Mouse (Mus musculus) CD8-positive naive resting alpha-beta T cell, adult 2 months (primary cell): ENCODE data around the gene Gm10282.

Experiments
- DNase-seq, 2 experiments: peaks; one replicate each; pipeline ENCODE4 v3.0.0; 2022; ENCODE audit warnings: low read depth in 2 of 2, low spot score in 2 of 2

Gm10282 gene

DNA sequence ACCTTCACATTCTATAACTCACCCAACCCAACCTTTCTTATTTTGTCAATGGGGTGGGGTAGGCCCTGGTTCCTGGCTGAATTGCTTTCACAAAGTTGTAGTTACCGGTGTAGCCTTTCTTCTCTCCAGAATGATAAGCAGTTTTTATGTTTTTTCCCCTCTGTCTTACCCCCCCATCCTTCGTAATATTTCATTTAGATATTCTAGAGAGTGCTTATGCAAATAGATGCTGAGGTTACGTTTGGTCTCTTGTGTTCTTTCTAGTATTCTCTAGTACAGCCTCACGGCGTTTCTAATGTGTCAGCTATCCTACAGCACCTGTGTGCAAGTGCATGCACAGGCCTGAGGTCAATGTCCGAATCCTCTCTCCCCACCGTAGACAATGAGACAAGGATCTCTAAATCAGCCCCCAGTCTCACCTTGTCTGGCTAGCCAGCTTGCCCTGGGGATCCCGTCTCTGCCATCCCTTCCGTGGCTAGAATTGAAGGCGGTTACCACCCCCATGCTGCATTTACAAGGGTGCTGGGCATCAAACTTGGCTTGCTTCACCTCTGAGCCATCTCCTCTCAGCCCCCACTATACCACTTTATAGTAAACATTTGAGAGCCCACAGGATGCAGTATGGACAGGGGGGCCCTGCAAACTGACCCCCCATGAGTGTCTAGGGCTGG lies 19.1 kb upstream of the Gm10282 start:
- peak in 1 of 2 experiments; percentile 22 for DNase-seq

DNA sequence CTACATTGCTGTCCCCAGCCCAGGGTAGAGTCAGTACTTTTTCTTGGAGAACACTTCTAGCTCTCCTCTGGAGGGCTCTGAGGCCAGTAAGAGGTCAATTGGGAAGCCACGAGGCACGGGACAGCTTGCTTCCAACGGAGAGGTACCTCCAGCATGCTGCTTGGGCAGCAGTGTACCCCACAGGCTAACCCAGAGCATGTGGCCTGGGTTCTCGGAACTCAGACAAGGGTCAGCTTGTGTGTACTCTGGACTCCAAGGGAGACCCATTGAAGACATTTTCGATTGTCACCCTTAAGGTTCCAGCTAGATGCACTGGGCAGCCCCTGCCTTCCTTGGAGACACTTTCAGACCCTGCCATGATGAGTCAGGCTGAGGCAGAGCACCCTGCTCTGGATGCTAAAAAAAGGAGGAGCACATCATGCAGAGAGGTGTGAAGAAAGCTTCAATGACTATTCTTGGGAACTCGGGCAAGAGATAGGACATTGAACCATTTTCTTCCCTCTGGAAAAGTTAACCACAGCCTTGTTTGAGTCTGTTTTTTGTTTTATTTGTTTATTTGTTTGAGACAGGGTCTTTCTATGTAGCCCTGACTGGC lies 18.2 kb upstream of the Gm10282 start:
- DNase-seq: peak; percentile 37 to 44

DNA sequence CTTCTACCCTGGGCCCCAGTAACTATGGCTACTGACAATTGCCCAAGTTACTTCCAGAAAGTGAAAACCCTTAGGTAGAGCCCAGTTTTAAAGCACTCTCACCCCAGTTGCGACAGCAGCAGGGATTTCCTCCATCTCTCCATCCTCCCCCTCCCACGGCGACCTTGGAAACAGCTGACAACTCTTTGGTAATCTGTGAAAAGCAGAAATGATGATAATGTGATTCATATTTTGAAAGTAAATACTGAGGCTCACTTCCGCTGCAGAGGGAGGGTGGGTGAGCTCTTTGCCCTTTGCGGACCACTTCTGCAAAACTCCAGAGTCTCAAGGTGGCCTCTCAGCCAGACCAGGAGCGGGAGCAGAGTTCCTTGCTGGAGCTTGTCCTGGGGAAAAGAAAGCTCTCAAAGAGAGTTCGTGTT lies 17.4 kb upstream of the Gm10282 start:
- DNase-seq: peak; percentile 63 to 70

DNA sequence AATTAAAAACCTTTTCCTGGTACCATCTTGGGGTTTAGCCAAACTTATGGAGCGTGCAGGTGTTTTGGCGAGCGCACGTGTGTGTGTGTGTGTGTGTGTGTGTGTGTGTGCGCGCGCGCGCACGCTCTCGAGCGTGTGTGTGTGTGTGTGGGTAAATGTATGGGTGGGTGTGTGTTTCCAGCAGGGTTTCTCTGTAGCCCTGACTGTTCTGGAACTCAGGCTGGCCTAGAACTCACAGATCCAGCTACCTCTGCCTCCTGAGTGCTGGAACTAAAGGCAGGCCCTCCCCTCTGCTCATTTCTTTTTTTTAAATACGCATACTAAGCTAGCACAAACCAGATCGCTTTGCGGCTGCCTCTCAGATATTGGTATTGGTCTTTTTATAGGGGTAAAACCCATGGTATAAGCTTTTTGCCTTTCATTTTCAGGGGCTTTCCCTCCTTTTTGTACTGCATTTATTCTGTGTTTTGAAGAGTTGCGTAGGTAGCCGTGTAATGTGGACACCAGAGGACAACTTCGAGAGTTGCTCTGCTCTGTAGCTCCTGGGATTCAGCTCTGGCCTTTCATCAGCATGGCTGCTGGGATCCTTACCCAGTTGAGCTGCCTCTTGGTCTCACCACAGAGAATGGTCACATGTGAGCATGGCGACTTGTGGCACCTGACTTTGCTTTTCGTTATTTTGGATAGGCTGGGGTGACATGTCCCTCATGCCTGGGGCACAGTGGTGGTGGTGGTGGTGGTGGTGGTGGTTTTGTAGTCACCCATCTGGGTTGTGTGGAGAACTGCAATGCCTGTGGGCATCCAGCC lies 16.8 kb upstream of the Gm10282 start:
- DNase-seq: peak; percentile 74

DNA sequence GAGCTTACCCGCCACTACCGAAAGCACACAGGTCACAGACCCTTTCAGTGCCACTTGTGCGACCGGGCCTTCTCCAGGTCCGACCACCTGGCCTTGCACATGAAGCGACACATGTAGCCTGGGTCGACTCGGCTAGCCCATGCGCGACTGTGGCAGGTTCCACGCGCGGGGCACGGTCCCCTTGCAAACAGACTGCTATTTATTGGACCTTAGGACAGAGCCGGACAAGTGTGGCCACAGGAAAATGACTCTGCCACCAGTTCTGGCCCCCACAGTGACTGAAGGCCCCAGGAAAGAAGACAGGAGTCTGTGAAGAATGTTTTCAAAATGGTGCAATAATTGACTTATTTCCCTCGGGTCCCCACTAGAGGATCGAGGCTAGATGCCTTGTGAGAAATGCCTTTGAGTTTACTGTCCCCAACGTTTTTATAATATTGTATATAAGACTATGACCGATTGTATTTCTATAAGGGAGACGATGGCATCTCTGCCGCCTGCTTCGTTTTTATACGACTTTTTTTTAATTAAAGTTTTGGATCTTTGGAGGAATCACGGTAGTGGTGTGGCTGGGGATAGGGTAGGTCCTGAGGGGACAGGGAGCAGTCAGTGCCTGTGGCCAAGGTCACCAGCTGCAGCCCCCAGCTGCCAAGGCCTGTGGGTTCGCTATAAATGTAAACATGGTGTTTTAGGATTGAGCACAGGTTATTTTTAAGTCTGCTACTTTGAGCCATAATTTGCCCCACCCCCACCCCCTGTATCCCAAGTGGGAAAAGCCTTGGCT lies 15.9 kb upstream of the Gm10282 start:
- DNase-seq: peak; percentile 37 to 48

DNA sequence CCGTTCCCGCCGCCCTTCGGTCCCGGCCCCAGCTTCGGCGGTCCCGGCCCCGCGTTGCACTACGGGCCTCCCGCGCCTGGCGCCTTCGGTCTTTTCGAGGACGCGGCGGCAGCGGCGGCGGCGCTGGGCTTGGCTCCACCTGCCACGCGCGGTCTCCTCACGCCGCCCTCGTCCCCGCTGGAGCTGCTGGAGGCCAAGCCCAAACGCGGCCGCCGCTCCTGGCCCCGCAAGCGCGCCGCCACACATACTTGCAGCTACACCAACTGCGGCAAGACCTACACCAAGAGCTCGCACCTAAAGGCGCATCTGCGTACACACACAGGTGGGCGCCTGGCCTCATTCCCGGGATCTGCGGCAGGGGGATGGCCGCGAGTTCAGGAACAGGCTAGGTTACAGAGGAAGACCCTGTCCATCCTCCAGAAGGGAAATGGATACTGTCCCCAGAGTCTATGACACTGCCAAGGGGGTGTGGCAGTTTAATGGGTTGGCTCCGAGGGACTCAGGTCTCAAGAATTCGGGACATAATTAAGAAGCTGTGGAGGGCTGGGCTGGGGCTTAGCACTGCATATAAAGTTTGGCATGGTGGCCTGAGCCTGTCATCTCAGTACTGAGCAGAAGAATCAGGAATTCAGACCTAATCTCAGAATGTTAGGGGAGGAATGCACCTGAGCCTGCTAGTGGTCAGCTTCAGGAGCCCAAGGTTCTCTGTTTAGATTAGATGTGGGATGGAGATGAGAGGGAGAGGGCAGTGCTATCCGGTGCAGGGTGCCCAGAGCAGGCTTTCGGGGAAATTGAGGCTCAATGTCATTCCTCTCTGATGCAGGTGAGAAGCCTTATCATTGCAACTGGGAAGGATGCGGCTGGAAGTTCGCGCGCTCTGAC lies 15.1 kb upstream of the Gm10282 start:
- peak; percentile 53 to 54 for DNase-seq

DNA sequence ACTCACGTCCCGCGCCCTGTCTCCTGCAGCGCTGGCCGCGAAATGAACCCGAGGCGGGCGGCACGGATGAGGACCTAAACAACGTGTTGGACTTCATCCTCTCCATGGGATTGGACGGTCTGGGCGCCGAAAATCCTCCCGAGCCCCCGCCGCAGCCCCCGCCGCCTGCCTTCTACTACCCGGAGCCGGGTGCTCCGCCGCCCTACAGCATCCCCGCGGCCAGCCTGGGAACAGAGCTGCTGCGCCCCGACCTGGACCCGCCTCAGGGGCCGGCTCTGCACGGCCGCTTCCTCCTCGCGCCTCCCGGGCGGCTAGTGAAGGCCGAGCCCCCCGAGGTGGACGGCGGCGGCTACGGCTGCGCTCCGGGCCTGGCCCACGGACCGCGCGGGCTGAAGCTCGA lies 14.3 kb upstream of the Gm10282 start:
- DNase-seq: no peak

DNA sequence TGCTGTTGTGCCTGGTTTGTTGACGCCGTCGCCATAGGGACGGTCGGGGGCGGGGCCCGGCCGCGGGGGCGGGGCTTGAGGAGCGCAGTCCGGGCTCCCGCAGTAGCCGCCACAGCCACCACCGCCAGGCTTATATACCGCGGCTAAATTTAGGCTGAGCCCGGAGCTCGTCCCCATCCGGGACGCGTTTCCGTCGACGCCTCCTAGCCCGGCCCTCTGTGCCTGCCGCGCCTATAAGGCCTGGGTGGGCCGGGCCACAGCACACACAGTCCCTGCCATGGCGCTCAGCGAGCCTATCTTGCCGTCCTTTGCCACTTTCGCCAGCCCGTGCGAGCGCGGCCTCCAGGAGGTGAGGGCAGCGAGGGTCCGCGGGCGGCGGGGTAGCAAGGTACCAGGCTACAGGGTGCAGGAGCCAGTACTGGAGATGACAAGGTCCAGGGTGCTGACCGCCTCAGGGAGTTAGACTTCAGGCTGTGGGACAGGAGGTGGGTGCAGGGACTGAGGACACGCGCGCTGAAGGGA lies 13.8 kb upstream of the Gm10282 start, which contains the start of gene Klf2:
Gene Klf2, plus strand, starts transcription at position 233 of the 522 bp plus-strand sequence.
- DNase-seq: peak; percentile 100

DNA sequence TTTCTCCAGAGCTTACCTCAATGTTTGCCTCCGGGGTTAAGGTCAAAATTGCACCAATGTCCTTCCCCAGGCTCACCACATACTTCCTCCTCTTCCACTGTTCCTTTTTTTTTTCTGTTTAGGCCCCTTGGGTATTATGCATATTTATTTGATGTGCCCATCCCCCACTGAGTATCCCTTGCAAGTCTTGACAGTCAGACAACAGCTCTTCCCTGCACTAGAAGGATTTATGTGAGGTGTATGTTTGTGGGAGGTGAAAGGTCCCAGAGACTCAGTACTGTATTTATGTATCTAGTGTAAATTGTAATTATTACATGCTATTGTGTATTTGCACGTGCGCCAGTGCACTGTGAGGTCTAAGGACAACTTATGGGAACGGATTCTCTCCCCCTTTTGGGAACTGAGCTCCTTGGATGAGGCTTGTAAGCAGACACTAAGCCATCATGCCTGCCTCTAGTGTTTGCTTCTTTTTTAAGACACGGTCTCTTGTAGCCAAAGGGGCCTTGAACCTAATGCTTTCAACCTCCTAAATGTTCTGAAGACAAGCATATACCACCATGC lies 12.8 kb upstream of the Gm10282 start:
- no peak for DNase-seq

DNA sequence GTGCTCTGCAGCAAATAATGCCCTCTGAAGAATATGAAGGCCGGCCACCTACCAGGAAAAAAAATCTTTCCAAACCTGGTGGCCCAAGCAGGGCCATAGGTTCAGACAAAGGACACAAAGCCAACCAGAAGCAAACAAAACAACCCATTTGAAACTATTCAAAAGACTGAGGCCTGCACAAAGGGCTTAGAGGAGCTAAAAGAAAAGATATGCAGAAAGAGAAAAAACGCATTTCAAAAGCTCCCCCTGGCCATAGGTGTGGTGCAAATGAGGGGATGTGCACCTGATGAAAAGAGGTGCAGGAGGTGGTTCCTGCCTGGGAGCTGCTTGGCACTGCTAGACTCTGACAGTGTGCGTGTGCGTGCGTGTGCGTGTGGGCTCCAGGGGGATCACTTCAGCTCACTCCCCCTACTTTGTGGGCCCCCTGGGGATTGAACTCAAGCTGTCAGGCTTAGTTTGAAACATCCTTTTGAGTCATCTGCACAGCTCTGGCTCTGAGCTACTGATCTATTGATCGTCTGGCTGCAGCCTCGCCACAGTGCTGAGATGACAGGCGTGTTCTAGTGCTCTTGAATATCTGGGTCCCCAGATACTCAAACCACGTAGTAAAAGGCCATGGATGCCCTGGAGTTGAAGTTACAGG lies 11.1 kb upstream of the Gm10282 start:
- no peak for DNase-seq

DNA sequence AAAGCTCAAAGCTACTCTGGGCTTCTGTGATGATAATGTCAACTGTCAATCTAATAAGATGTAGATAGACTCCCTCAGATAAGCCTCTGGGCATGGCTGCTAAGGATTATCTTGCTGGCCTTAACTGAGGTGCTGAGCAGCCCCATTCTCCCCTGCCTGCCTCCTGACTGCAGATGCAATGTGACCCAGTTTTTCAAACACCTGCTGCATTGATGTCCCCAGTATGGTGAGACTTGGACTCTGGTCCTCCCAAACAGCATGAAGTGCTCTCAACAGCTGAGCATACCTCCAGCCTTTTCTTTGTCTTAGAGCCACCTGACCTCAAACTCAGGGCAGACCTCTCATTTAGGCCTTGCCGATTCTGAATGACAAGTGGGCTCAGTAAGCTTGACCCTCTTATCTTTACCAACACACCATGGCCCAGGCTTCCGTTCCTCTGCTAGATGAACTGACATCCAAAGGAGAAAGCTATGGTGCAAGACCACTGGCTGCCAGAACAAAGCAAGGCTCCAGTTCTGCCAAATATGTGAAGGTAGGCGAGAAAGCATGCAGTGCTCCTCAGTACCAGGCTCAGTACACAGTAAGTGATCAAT lies 8.0 kb upstream of the Gm10282 start:
- DNase-seq: no peak

DNA sequence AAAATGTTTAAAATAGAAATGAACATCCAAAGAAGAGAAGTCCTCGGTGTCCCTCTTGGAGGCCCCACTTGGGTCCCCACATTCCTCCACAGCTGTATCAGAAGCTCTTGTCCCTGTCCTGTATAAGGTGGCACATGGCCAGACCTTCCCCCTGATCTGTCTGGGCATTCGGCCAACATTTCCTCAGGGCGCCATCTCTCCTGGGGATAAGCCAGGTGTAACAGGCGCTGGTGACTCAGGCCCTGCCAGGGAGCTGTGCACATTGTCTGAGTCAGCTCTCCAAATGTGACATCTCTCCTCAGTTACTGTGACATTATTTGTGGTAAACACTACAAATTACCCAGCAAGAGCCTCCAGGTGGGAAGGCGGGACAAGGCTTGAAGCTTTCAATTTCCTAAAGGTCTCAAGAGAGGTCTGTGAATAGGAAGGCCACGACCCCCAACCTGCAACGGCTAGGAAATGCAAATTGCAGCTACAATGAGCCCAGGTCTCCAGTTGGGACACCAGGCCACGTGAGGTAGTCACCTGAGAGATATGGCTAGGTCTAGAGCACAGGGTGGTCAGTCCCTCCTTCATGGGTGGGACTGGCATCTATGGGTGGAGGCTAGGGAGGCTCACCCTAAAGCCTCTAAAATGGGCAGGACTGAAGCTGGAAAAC lies 5.9 kb upstream of the Gm10282 start:
- DNase-seq: no peak

DNA sequence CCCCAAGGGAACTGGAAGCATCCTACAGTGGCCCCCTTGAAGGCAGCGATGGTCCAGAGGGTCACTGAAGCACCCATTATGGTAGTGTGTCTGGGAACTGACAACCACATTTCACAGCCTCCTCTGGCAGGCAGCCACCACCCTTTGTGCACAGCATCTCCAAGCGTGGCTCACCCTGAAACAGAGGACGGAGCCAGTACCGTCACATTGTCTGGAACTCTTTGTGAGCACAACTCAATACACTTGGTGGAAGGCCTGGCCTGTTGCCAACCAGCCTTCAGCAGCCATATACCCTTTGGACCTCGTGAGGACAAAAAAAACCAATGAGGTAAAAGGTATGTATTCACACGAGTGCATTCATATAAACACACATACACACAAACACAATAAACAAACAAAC lies 3.2 kb upstream of the Gm10282 start:
- no peak for DNase-seq

DNA sequence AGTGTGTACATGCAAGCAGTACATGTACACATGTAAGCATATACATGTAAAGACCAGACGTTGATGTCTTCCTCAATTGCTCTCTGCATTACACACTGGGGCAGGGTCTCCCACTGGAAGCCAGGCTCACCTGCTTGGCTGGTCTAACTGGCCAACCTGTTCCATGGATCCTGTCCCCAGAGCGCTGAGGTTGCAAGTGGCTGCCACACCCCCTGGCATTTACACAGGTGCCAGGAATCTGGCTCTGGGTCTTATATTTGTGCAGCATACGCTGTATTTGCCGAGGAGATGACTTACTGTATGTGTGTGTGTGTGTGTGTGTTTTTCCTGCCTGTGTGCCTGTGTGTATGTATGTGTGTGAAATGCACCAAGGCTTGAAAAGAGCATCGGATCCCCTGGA lies 1.9 kb upstream of the Gm10282 start:
- DNase-seq: no peak

DNA sequence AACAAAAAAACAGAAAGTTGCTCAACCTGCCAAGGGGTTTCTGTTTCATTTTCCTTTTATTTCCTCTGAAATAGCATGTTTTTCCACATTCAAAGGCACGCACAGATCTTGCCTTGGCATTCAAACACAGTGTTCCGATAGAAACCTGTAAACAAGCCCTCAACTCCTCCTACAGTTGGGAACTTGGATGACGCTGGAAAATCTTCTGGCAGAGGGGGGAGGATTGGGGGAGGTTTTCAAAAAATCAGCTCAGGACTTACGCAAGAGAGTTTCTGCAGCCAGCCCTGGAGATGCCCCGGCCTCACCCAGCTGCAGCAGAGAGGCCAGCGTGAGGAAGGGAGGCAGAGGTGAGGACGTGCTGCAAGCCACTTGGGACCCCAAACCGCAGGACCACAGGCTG lies 1.4 kb downstream of the Gm10282 start:
- no peak for DNase-seq

DNA sequence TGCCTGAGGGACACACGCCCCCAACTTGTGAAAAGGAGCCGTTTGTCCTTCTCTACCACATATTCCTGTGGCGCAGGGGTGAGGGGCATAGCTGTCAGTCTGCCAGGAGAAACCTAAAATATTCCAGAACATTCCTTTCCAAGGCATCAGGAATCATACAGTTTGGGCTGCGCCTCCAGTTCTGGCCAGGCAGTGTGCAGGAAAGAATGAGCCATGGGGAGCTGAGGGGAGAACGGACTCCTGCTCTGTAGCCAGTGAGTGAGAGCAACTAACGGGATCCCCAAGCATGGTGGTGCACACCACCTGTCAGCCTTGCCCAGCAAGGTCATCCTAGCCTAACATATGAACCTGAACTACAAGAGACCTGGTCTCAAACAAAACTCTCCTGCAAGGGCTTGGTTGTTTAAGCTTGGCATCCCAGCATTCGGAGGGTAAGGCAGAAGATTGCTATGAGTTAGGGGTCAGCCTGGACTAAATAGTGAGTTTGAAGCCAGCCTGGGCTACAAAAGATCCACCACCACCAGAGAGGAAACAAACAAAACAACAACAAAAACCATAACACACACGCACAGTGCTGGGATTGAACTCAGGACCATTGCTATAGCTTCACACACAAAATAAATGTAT lies 2.0 kb downstream of the Gm10282 start:
- no peak for DNase-seq

DNA sequence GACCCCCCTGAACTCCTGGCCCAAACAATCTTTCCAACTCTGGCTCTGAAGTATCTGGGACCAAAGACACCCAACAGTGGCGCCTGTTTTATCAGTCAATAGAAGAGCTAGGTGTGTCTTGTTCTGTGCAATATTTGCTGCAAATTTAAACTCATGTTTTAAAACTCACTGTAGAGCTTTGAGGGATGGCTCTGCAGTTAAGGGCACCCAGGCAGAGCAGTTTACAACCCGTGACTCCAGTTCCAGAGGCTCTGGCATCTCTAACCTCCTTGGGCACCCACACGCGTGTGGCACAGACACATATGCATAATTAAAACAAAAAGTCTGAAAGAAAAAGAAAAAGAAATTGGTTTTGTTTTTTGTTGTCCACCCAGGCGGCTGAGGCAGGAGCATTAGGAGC lies 3.6 kb downstream of the Gm10282 start:
- DNase-seq: no peak
